Mouse (Mus musculus) cerebellum, adult (tissue): ENCODE results near the gene Tgm6.

Source experiments
- ATAC-seq: cut with Nextera tagmentation; 2 replicates; pipeline ENCODE4 v1.9.2; 2017; ENCODE audit warnings: mild to moderate bottlenecking, moderate library complexity, mixed read lengths; ENCODE audit not compliant: insufficient number of reproducible peaks, low FRiP score, low TSS enrichment

Gene Tgm6

DNA sequence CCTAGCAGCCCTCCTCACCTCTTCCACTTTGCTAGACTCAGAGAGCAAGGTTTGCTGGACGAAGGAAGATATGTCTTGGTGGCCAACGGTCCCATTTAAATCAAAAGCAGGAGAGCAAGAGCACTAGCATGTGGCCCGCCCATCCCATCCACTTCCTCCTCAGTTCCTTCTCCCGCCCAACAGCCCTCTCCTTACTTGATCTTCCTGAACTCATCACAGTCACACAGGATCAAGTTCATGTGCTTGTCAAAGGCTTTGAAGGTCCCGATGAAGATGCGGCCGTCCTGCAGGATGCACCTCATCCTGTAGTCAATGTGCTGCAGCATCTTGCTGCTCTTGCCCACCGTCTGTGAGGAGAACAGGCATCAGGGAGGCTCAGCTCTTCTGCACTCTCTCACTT, 64.6 kb downstream of the Tgm6 start:
- ATAC-seq, result no peak

GRCm38 (mm10) chr2:130178381-130178705, 66.1 kb downstream of the Tgm6 start:
- no peak for ATAC-seq

DNA sequence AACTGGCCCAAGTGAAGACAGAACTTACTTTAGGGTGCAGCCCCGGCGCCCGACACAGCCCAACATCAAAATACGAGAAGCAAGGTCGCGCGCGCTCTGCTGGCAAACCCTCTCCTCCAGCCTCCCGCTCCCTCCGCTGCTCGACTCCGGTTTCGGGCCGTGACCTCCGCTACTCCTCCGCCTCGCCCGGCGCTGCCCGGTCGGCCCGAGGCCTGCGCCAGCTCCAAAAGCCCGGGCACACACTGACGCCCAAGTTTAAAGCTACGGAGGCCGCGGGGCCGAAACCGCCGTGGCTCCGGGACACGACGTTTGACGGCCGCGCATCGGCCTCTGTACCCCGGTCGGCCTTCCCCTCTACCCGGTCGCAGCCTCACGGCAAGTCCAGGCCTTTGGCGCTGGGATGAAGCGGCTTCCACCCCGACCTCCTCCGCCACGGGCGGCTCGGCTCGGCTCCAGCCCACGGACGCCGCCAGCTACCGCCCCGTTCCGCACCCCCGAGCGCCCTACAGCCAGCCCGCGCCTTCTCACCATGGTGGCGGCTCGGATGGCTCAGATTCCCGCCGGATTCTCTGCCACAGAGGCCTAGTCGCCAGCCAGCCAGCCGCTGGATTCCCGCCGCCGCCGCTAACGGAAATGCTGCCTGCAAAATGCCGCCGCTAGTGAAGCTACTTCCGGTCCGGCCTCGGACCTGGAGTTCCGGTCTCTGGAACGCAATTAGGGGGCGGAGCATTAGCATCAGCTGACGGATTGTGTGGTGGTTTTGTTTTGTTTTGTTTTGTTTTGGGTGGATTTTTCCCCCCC, 66.7 kb downstream of the Tgm6 start, which contains the start of gene Snrpb:
Gene Snrpb (minus strand): TSS at position 698 of the 801 bp plus-strand sequence.
- ATAC-seq, result peak; percentile 90

DNA sequence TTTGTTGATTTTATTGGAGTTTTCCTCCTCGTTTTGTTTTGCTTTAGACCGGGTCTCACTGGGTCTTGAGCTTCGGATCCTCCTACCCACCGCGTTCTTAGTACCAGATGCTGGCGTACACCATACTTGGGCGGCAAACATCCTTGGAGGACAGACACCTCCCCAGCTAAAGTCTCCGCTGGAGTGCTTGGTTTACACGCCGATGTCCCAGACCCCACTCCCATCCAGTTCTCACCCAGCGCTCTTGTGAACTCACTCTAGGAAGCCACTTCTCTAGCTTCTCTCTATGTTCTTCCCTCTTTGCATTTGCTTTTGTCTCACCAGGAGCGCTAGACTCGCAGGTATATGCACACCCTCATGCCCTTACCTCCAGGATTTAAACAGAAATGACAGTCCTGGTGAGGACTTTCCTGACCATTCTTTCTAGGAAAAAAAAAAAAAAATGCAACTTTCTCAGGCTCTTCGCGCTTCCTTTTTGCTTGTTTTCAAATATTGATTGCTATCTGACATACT, 67.3 kb downstream of the Tgm6 start:
- peak; percentile 75 for ATAC-seq

DNA sequence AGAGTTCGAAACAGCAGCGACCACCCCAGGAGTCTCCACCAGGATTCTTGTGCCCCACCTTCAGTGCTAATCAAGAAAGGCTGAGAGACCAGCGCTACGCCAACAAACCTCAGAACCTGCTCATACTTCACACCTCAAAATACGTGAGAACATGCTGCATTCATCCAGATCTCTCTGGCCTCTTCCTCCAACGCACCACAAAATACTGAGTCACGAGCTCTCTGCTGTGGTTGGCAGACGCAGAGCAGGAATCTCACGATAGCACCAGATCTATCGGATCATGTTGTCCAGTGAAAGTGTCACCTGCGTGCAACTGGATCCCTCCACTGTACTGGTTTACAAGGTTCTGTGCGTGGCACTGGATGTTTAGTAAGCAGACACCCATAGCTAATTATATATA, 76.2 kb downstream of the Tgm6 start:
- no peak for ATAC-seq

GRCm38 (mm10) chr2:130194894-130195293, 82.7 kb downstream of the Tgm6 start, which contains the start of gene Tmc2:
Gene Tmc2, plus strand, starts transcription at chr2:130195194.
- ATAC-seq, result no peak

DNA sequence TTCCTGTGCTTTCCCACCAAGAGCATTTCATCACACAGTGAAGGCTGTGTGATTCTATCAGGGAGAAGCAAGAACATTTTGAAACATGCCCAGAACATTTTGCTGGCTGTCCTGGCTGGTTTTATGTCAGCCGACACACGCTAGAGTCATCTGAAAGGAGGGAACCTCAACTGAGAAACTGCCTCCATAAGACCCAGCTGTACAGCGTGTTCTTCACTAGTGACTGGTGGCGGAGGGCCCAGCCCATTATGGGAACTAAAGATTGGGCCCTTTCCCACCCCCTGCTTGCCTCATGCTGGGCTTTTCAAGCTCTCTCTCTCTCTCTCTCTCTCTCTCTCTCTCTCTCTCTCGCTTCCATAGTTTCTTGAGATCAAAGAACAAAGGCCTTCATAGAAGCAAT, 88.7 kb downstream of the Tgm6 start:
- no peak for ATAC-seq
